ENCODE assay signal across 8 mouse cellular contexts in genomic region chr8:120190810-120191413, GRCm38 (mm10). TPM values are rescaled to one million over a fixed set of nuclear protein-coding genes. Genes with fewer than 3 reads are reported as not detected.
DNase-seq lines count a peak whose midpoint lies in the region.

No protein-coding gene starts in this region.

- intact Hi-C loops in gastrocnemius, postnatal 14 days (cut with DNase I; ENCODE audit: low total_unique reads), result no loop called here

- peak; percentile 92 to 94 for DNase-seq in adrenal gland, adult 18-20 months (ENCODE audit: low spot score in 2 of 2)
- DNase-seq in embryo, embryonic 10.5 days (ENCODE audit: low spot score), result peak; percentile 61
- peak; percentile 99 for DNase-seq in gastrocnemius, postnatal 14 days
- DNase-seq in hindlimb bud, embryonic 11.5 days (ENCODE audit: extremely low spot score, low read depth, low spot score), result peak; percentile 31
- peak; percentile 90 to 92 for DNase-seq in left cerebral cortex, adult 18-20 months (ENCODE audit: low spot score in 2 of 2)
- DNase-seq in lung, postnatal 14 days, result peak; percentile 97
- DNase-seq in right cerebral cortex, postnatal 14 days, result peak; percentile 83
- DNase-seq in thymus, postnatal 10 days (ENCODE audit: low spot score in 2 of 2), result no peak

RNA-seq across cellular contexts. Expression of gene Fam92b, which starts 13.6 kb away (rescaled TPM):
- 1 to 10 TPM in 1 of 2 experiments, under 1 TPM in 1; 0.70 to 1.6 TPM for total RNA-seq in adrenal gland, adult 18-20 months (2021)
- not detected for total RNA-seq in gastrocnemius, postnatal 14 days (2021)
- under 1 TPM in 1 of 2 experiments, not detected in 1; 0.63 TPM for total RNA-seq in left cerebral cortex, adult 18-20 months (2021)

RNA-seq across cellular contexts. Expression of gene Gse1, which starts 37.3 kb away (rescaled TPM):
- 10 to 100 TPM; 23.9 to 24.1 TPM for total RNA-seq in adrenal gland, adult 18-20 months (2021)
- 10 to 100 TPM; 22.7 to 28.7 TPM for total RNA-seq in gastrocnemius, postnatal 14 days (2021)
- total RNA-seq in left cerebral cortex, adult 18-20 months (2021), result 10 to 100 TPM; 79.8 to 90.8 TPM

Comparison
In these comparisons a context has a peak if more than half of its experiments do, and no peak if none do; other contexts are left out.
1. DNase-seq: peak in adrenal gland, adult 18-20 months (2 of 2), embryo, embryonic 10.5 days (single experiment), gastrocnemius, postnatal 14 days (single experiment), hindlimb bud, embryonic 11.5 days (single experiment), left cerebral cortex, adult 18-20 months (2 of 2), lung, postnatal 14 days (single experiment) and right cerebral cortex, postnatal 14 days (single experiment); none in thymus, postnatal 10 days (0 of 2).